Mouse (Mus musculus) megakaryocyte, embryonic 14.5 days (primary cell): ENCODE measurements around the gene Zfhx3.

Experiments
- FLI1 ChIP-seq: IDR thresholded peaks from 2 replicates; pipeline ENCODE4 v1.6.1; 2012; ENCODE audit warnings: low read length, inconsistent platforms, mixed read lengths
- GATA1 ChIP-seq: IDR thresholded peaks from 3 replicates; pipeline ENCODE4 v1.6.1; 2012; ENCODE audit warnings: mixed read lengths, low read length, inconsistent platforms, borderline replicate concordance

DNA sequence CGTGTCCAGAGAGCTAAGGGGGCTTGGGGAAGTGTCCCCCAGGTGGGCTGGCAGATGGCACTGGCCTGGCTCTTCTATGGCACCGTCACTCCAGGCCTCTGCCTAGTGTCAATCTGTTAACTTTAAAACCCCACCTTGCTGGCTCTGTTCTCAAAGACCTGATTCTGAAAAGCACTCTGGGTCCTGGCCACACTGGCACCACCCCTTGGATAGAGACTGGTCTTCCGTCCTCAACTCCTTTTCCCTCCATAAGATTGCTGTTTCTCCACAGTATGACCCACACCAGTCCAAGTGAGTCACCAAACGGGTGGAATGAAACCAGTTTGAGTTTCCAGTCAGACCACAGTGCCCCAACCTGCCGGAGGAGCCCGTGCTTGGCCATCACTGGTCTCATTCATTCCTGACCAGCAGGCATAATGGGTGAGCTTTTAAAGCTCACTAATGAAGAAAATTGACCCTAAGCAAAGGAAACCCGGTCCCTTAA, 304.5 kb downstream of the Zfhx3 start:
- TF ChIP-seq GATA1 (no peak), FLI1 (no peak)
